Mouse (Mus musculus): ENCODE measurements around the gene Alb.

The Alb gene

GRCm38 (mm10) chr5:90460619-90461018 is at the start of gene Alb:
Gene Alb (plus strand): TSS chr5:90460897.
- DNase-seq: no peak

- DNase-seq: peak in 1 of 2 experiments; percentile 15
These were observed 46.4 kb upstream of the Alb start for GRCm38 (mm10) chr5:90414142-90414924.

GRCm38 (mm10) chr5:90414925-90415295 is 45.8 kb upstream of the Alb start:
- DNase-seq: no peak

- no peak for DNase-seq
These were observed 36.1 kb upstream of the Alb start for GRCm38 (mm10) chr5:90424625-90425024.

- DNase-seq: no peak
These were observed 35.5 kb upstream of the Alb start for GRCm38 (mm10) chr5:90425191-90425590.

GRCm38 (mm10) chr5:90431053-90431452 is 29.6 kb upstream of the Alb start:
- no peak for DNase-seq

- DNase-seq: peak in 1 of 2 experiments; percentile 1
These were observed 21.5 kb upstream of the Alb start for GRCm38 (mm10) chr5:90439157-90439556.

GRCm38 (mm10) chr5:90447577-90447976 is 13.1 kb upstream of the Alb start:
- DNase-seq: peak; percentile 15 to 21

- DNase-seq: no peak
These were observed 10.7 kb upstream of the Alb start for GRCm38 (mm10) chr5:90449961-90450360.

- no peak for DNase-seq
These were observed 8.0 kb upstream of the Alb start for GRCm38 (mm10) chr5:90452711-90453110.

- DNase-seq: no peak
These were observed 3.5 kb upstream of the Alb start for GRCm38 (mm10) chr5:90457241-90457640.

- DNase-seq: no peak
These were observed 2.0 kb upstream of the Alb start for GRCm38 (mm10) chr5:90458727-90459126.

- DNase-seq: no peak
These were observed 6.1 kb downstream of the Alb start for GRCm38 (mm10) chr5:90466806-90467205.

- peak; percentile 75 to 81 for DNase-seq
These were observed 6.5 kb downstream of the Alb start for GRCm38 (mm10) chr5:90467245-90467644.

GRCm38 (mm10) chr5:90470836-90471235 is 10.1 kb downstream of the Alb start:
- DNase-seq: no peak

- no peak for DNase-seq
These were observed 13.2 kb downstream of the Alb start for GRCm38 (mm10) chr5:90473902-90474301.

- no peak for DNase-seq
These were observed 13.7 kb downstream of the Alb start for GRCm38 (mm10) chr5:90474369-90474768.

GRCm38 (mm10) chr5:90476741-90477140 is 16.0 kb downstream of the Alb start:
- no peak for DNase-seq

- DNase-seq: no peak
These were observed 16.8 kb downstream of the Alb start for GRCm38 (mm10) chr5:90477308-90478140.

- DNase-seq: no peak
These were observed 18.2 kb downstream of the Alb start for GRCm38 (mm10) chr5:90478886-90479285.

- DNase-seq: no peak
These were observed 24.9 kb downstream of the Alb start for GRCm38 (mm10) chr5:90485597-90485996.

- DNase-seq: no peak
These were observed 27.6 kb downstream of the Alb start for GRCm38 (mm10) chr5:90488323-90488722.

GRCm38 (mm10) chr5:90490518-90490917 is 29.8 kb downstream of the Alb start, which contains the start of gene Afp:
Gene Afp (plus strand): TSS chr5:90490737.
- no peak for DNase-seq

GRCm38 (mm10) chr5:90492440-90492839 is 31.7 kb downstream of the Alb start:
- peak; percentile 13 to 22 for DNase-seq
